Mouse (Mus musculus) hindbrain, postnatal 0 days (tissue): Measurements from ENCODE around the gene Atg4c. TPM values are rescaled to one million over a fixed set of nuclear protein-coding genes. Genes with fewer than 3 reads are reported as not detected.

Experiments
- ATAC-seq: fragments of 200-750 bp; cut with Nextera tagmentation; 2 replicates; pipeline ENCODE4 v1.8.0; 2017; ENCODE audit warnings: mild to moderate bottlenecking, moderate TSS enrichment, moderate library complexity
- DNase-seq: peaks from one replicate; pipeline ENCODE4 v3.0.0-alpha.2; 2015; ENCODE audit warnings: low spot score
- H3K27ac ChIP-seq: fragments of 300-500 bp; sonication (generic); 2 replicates; pipeline ENCODE4 v1.5.1; 2014; ENCODE audit warnings: mild to moderate bottlenecking
- H3K27me3 ChIP-seq: fragments of 300-500 bp; sonication (generic); 2 replicates; pipeline ENCODE4 v1.6.1; 2014; ENCODE audit warnings: low read length, mixed read lengths; ENCODE audit not compliant: insufficient read depth
- H3K36me3 ChIP-seq: fragments of 300-500 bp; sonication (generic); 2 replicates; pipeline ENCODE4 v1.6.1; 2014; ENCODE audit warnings: low read length, mixed read lengths; ENCODE audit not compliant: insufficient read depth
- H3K4me1 ChIP-seq: fragments of 300-500 bp; sonication (generic); 2 replicates; pipeline ENCODE4 v1.6.1; 2014; ENCODE audit warnings: antibody characterized with exemption, low read length, mixed read lengths; ENCODE audit not compliant: insufficient read depth
- H3K4me2 ChIP-seq: fragments of 300-500 bp; sonication (generic); 2 replicates; pipeline ENCODE4 v1.6.1; 2014; ENCODE audit warnings: low read depth, mild to moderate bottlenecking, low read length, moderate library complexity, mixed read lengths
- H3K4me3 ChIP-seq: fragments of 300-500 bp; sonication (generic); 2 replicates; pipeline ENCODE4 v1.5.1; 2014; ENCODE audit warnings: low read length
- H3K9ac ChIP-seq: fragments of 300-500 bp; sonication (generic); replicated peaks from 2 replicates; pipeline ENCODE4 v1.6.1; 2014; ENCODE audit warnings: mild to moderate bottlenecking, low read length, moderate library complexity, mixed read lengths
- H3K9me3 ChIP-seq: fragments of 300-500 bp; sonication (generic); 2 replicates; pipeline ENCODE4 v1.6.1; 2016; ENCODE audit warnings: low read length, mixed read lengths
- CTCF ChIP-seq: IDR thresholded peaks from 2 replicates; pipeline ENCODE4 v1.5.1; 2016; ENCODE audit warnings: antibody characterized with exemption, control low read depth, low read depth
- WGBS: fragments of 180-500 bp; shearing (Covaris S2); extraction: QIAGEN DNeasy Blood & Tissue Kit; methylation state at CpG from one replicate; pipeline ENCODE4 v1.1.7; 2014; 5-methylcytosine and 5-hydroxymethylcytosine counted together
- polyA plus RNA-seq: library from polyadenylated mRNA; unstranded; fragments of >200 nt; fragmentation: Nextera tagmentation; extraction: Ambion mirVana; gene quantifications from 2 replicates; pipeline ENCODE4 v1.2.1, GENCODE M21; 2015
- total RNA-seq: library from RNA; depleted of rRNA; stranded (reverse); fragments of >200 nt; gene quantifications from 2 replicates; pipeline ENCODE4 v1.2.3, GENCODE M21; 2014

The Atg4c gene
- total and polyA plus RNA-seq, 2 experiments from 2014 or later: 15.6 to 17.9 TPM

DNA sequence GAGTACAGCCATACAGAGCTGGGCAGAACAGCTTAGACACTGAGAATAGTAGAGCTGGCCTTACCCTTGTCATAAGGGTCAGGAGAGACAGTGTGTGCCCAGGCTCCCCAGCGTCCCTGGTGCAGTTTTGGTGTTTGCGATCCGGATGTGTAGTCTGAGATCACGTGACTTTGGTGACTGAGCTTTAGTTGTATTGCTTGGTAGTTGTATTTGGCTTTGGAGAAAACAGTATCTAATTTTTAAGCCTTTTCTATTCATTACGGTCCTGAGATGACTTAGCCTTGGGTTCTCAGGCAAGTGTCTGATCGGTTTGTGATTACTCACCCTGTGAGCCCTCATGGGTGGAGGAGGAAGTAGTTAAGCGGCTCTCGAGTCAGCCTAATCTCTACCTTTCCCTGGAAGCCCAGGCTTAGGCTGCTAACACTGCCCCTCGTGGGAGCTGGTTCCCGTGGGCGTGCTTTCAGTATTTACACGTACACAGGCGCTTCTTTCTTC lies 6.1 kb downstream of the Atg4c start:
- H3K9me3 ChIP-seq: no peaks in the 10 kb centered on the region
- ATAC-seq (no peak), DNase-seq (no peak)
- H3K4me2 ChIP-seq: no peak overlapping the region
- no peaks in the 10 kb centered on the region for H3K27me3 ChIP-seq
- no peaks in the 10 kb centered on the region for H3K4me1 ChIP-seq
- no peak overlapping the region for H3K27ac ChIP-seq
- WGBS: 75% methylated on average over 13 of the region's 13 CpGs
- no peak overlapping the region for H3K9ac ChIP-seq
- H3K4me3 ChIP-seq: no peak overlapping the region
- no peak for TF ChIP-seq CTCF
- H3K36me3 ChIP-seq: no peaks in the 10 kb centered on the region

DNA sequence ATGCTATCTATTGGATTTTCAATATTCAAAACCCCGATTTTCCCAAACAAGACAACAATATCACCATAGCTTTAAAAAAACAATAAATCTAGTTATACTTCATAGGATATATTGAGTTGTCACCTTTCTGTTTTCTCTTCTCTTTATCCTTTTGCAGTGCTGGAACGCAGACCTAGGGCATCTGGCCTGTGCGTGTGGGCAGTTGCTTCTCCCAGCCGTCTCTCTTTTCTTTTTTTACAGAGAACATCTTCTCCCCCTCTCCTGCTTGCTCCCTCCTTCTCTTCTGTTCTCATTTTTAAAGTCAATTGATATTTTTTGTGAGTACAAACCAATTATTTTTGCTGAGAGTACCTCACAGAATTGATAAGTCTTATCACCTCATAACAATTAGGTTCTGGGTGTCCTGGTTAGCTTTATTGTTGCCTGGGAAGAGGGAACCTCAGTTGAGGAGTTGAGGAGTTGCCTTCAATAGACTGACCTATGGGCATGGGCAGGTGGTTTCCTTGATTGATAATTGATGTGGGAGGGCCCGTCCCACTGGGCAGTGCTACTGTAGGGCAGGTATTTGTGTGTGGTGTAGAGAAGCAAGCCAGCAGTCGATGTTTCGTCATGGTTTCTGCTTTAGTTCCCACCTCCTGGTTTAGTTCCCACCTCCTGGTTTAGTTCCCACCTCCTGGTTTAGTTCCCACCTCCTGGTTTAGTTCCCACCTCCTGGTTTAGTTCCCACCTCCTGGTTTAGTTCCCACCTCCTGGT lies 6.8 kb downstream of the Atg4c start:
- H3K27me3 ChIP-seq: no peaks in the 10 kb centered on the region
- no peaks in the 10 kb centered on the region for H3K9me3 ChIP-seq
- no peaks in the 10 kb centered on the region for H3K4me1 ChIP-seq
- TF ChIP-seq CTCF: no peak
- no peak for ATAC-seq
- 92% methylated on average over 7 of the region's 7 CpGs for WGBS
- no peaks in the 10 kb centered on the region for H3K36me3 ChIP-seq
- DNase-seq: no peak
- H3K4me3 ChIP-seq: no peak overlapping the region
- no peak overlapping the region for H3K4me2 ChIP-seq
- H3K9ac ChIP-seq: no peak overlapping the region
- H3K27ac ChIP-seq: no peak overlapping the region

DNA sequence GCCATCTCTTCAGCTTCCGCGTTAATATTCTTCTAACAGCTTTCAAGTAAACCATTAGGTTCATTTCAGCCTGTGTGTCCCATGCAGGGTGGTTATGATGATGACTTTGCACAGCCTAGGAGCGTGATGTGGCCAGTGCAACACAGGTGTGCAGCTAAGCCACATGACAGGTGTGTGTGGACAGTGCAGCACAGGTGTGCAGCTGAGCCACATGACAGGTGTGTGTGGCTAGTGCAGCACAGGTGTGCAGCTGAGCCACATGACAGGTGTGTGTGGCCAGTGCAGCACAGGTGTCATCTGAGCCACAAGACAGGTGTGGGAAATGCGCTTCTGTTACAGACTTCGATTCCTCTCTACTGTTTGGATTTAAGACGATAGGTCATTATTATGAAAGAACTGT lies 12.0 kb downstream of the Atg4c start:
- no peak for DNase-seq
- no peaks in the 10 kb centered on the region for H3K27me3 ChIP-seq
- no peak overlapping the region for H3K27ac ChIP-seq
- no peak overlapping the region for H3K4me2 ChIP-seq
- H3K4me1 ChIP-seq: no peaks in the 10 kb centered on the region
- no peak overlapping the region for H3K4me3 ChIP-seq
- ATAC-seq: no peak
- no peaks in the 10 kb centered on the region for H3K9me3 ChIP-seq
- H3K36me3 ChIP-seq: no peaks in the 10 kb centered on the region
- no peak for TF ChIP-seq CTCF
- H3K9ac ChIP-seq: no peak overlapping the region
- WGBS: 93% methylated on average over 6 of the region's 6 CpGs

DNA sequence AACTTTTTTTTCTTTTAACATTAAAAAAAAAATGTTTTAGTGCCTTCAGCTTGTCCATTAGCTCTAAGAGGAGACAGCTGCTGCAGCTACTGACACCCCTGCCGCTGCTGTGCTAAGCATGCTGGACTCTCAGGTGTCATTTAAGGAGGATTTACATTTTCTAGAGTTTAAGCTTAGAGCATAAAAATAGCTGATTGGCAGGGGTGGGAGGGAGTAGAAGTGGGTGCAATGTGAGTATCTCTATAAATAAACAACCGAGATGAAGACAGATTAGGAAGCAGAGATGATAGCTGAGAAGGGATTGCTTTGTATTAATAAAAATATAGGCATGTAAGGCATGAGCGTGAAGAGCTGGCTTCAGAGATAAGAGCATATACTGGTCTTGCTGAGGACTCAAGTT lies 12.6 kb downstream of the Atg4c start:
- TF ChIP-seq CTCF: no peak
- no peaks in the 10 kb centered on the region for H3K9me3 ChIP-seq
- H3K36me3 ChIP-seq: no peaks in the 10 kb centered on the region
- H3K27me3 ChIP-seq: no peaks in the 10 kb centered on the region
- H3K4me2 ChIP-seq: no peak overlapping the region
- no peak overlapping the region for H3K27ac ChIP-seq
- DNase-seq: no peak
- H3K9ac ChIP-seq: no peak overlapping the region
- no peak overlapping the region for H3K4me3 ChIP-seq
- no peaks in the 10 kb centered on the region for H3K4me1 ChIP-seq
- 72% methylated on average over 3 of the region's 3 CpGs for WGBS
- ATAC-seq: no peak

DNA sequence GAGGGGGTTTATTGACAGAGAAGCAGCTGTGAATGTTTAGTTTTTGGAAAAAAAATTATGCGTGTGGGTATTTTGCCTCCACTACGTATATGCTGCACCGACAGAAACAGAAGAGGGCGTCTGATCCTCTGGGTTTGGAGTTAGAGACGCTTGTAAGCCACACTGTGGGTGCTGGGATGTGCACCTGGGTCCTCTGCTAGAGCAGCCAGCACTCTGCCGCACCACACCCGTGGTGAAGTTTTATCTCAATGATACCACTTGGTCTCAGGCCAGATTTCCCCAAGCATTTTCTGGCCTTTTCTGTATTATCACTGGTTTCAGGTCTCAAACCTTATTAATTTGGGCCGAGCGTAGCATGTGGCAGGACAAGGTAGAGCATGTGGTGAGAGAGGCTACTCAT lies 16.4 kb downstream of the Atg4c start:
- Histone ChIP-seq H3K36me3 (peaks cover 7% of the 10 kb centered on the region; the same call in 1 of the 2 replicates), H3K27ac (no peak overlapping the region), H3K4me3 (no peak overlapping the region), H3K27me3 (no peaks in the 10 kb centered on the region), H3K9ac (no peak overlapping the region), H3K4me2 (no peak overlapping the region), H3K4me1 (no peaks in the 10 kb centered on the region), H3K9me3 (no peaks in the 10 kb centered on the region)
- no peak for DNase-seq
- no peak for TF ChIP-seq CTCF
- WGBS: 83% methylated on average over 9 of the region's 9 CpGs
- ATAC-seq: no peak

DNA sequence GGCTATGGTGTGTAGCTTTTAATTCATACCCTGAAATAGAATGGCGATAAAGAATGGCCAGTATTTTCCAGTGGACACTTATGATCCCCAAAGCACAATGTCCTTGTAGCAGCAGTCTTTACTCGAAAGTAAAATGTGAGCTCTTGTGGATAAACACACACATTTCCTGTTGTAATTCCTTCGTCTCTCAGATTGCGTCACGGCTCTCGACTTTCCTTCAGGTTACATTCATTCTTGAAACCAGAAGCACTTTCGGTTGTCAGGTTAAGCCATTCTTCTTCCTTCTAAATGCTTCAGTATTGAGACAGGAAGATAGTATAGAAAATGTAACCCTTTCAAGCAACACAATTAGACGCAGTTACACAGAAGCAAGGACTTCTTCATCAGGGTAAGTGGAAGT lies 17.9 kb downstream of the Atg4c start:
- Histone ChIP-seq H3K36me3 (peaks cover 10% of the 10 kb centered on the region; the same call in 1 of the 2 replicates), H3K27ac (no peak overlapping the region), H3K4me2 (no peak overlapping the region), H3K9me3 (no peaks in the 10 kb centered on the region), H3K4me3 (no peak overlapping the region), H3K9ac (no peak overlapping the region), H3K4me1 (no peaks in the 10 kb centered on the region), H3K27me3 (no peaks in the 10 kb centered on the region)
- WGBS: 86% methylated on average over 8 of the region's 8 CpGs
- TF ChIP-seq CTCF: no peak
- ATAC-seq: no peak
- no peak for DNase-seq

DNA sequence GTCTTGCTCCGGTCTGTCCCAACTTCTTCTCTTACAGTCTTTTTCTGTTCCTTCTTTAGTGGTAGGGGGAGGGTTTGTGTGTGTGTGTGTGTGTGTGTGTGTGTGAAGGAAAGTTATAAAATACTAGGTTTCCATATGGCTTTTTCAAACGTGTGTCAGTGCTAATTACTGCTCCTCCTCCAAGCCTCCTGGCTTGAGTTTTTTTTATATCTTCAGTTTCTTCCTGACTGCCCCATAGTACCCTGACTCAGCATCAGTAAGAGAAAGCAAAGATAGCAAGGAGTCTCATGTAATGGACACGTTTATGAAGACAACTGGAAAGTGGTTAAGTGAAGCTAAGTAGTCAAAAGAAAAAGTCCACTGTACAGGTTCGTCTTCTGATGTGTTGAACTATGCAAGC lies 19.4 kb downstream of the Atg4c start:
- Histone ChIP-seq H3K9ac (no peak overlapping the region), H3K27ac (no peak overlapping the region), H3K4me3 (no peak overlapping the region), H3K36me3 (peaks cover 10% of the 10 kb centered on the region; the same call in 1 of the 2 replicates), H3K27me3 (no peaks in the 10 kb centered on the region), H3K4me2 (no peak overlapping the region), H3K9me3 (no peaks in the 10 kb centered on the region), H3K4me1 (no peaks in the 10 kb centered on the region)
- DNase-seq: no peak
- no peak for TF ChIP-seq CTCF
- no peak for ATAC-seq
- 77% methylated on average over 4 of the region's 4 CpGs for WGBS
